Mouse (Mus musculus): ENCODE results near the gene Mroh3.

DNA sequence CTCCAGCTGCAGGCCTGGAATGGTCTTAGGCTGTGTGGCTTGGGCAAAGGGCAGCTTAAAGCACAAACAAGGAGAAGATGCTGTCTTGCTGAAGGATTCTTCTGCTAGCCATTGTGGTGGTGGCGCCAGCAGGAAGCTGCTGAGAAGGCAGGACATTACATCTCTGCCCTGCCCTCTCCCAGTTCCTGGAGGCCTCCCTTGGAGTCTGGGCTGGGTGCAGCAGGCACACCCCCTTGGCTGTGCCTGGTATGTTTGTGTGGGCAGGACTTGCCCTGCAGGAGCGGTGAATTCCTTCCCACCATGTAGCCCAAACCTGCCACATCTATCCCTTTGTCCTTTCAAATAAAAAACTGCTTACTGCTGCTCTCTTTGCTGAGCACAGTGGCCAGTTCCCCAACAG, 35.5 kb downstream of the Mroh3 start:
- TF ChIP-seq ZNF384 (IDR thresholded peaks at IDR 0.05; ENCODE audit: low read depth, low read length) (no peak), ZC3H11A (IDR thresholded peaks at IDR 0.05; ENCODE audit: borderline replicate concordance, low read depth, low read length) (no peak), MAFK (IDR thresholded peaks at IDR 0.05; ENCODE audit: insufficient read depth, low read depth, low read length) (no peak)
